Mouse (Mus musculus) kidney, embryonic 15.5 days (tissue): ENCODE results near the gene Apopt1. TPM values are rescaled to one million over a fixed set of nuclear protein-coding genes. Genes with fewer than 3 reads are reported as not detected.
A peak's percentile ranks its signal among the peaks of the same experiment; 100 is the strongest.

Experiments
- ATAC-seq: fragments of 200-750 bp; cut with Nextera tagmentation; replicated peaks from 2 replicates; pipeline ENCODE4 v1.8.0; 2017; ENCODE audit warnings: moderate TSS enrichment; ENCODE audit not compliant: low FRiP score
- H3K27ac ChIP-seq: fragments of 300-500 bp; sonication (generic); 2 replicates; pipeline ENCODE4 v1.5.1; 2015; ENCODE audit warnings: mild to moderate bottlenecking, inconsistent platforms
- H3K27me3 ChIP-seq: fragments of 300-500 bp; sonication (generic); 2 replicates; pipeline ENCODE4 v1.6.1; 2015; ENCODE audit warnings: inconsistent platforms
- H3K36me3 ChIP-seq: fragments of 300-500 bp; sonication (generic); 2 replicates; pipeline ENCODE4 v1.6.1; 2015; ENCODE audit warnings: inconsistent platforms
- H3K4me1 ChIP-seq: fragments of 300-500 bp; sonication (generic); 2 replicates; pipeline ENCODE4 v1.6.1; 2015; ENCODE audit warnings: inconsistent platforms
- H3K4me2 ChIP-seq: fragments of 300-500 bp; sonication (generic); 2 replicates; pipeline ENCODE4 v1.6.1; 2015; ENCODE audit warnings: moderate library complexity, mild to moderate bottlenecking, inconsistent platforms
- H3K4me3 ChIP-seq: fragments of 300-500 bp; sonication (generic); replicated peaks from 2 replicates; pipeline ENCODE4 v1.5.1; 2015; ENCODE audit warnings: mild to moderate bottlenecking, inconsistent platforms
- H3K9ac ChIP-seq: fragments of 300-500 bp; sonication (generic); 2 replicates; pipeline ENCODE4 v1.6.1; 2015; ENCODE audit warnings: mild to moderate bottlenecking, inconsistent platforms
- H3K9me3 ChIP-seq: fragments of 300-500 bp; sonication (generic); replicated peaks from 2 replicates; pipeline ENCODE4 v1.6.1; 2016; ENCODE audit warnings: inconsistent platforms
- WGBS: fragments of 180-500 bp; shearing (Covaris S2); methylation state at CpG from one replicate; pipeline ENCODE4 v1.1.7; 2015; ENCODE audit warnings: mixed read lengths; 5-methylcytosine and 5-hydroxymethylcytosine counted together
- polyA plus RNA-seq: library from polyadenylated mRNA; unstranded; fragments of >200 nt; fragmentation: Nextera tagmentation; extraction: Ambion mirVana; gene quantifications from 2 replicates; pipeline ENCODE4 v1.2.1, GENCODE M21; 2015

The Apopt1 gene
- polyA plus RNA-seq, 1 experiment from 2014 or later: 57.4 TPM

DNA sequence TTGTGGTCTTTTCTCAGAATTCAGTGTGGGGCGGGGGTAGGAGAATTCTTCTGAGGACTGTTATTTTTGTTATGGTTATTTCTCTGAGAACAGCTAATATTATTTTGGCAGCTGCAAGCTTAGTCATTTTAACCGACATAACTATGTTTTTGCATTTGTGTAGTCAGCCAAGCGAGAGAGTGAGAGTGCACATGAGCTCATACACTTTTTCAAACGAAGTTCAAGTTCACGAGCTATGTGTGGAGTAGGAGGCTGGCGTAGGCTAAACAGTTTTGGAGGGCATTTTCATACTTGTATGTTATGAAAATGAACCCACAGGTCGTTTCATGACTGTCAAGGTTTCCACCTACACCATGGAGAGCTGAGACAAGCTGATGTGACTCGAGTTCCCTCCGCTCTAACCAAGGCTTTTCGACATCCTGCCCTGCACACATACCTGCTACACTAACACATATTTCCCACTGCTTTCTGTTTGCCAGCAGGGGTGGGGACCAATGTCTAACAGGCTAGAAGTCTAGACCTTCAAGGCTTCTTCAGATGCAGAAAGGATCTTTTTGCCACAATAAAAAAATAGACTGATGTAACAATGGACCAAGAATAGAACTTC, 55.4 kb downstream of the Apopt1 start:
- H3K27ac ChIP-seq: no peak overlapping the region
- no peak for ATAC-seq
- H3K4me1 ChIP-seq: peaks cover 39% of the 10 kb centered on the region
- no peak overlapping the region for H3K9ac ChIP-seq
- H3K4me3 ChIP-seq: no peak overlapping the region
- H3K36me3 ChIP-seq: peaks cover 23% of the 10 kb centered on the region
- no peak overlapping the region for H3K4me2 ChIP-seq
- H3K27me3 ChIP-seq: no peaks in the 10 kb centered on the region
- no peaks in the 10 kb centered on the region for H3K9me3 ChIP-seq
- 86% methylated on average over 10 of the region's 10 CpGs for WGBS

GRCm38 (mm10) chr12:111769306-111769705, 56.2 kb downstream of the Apopt1 start:
- WGBS: 33% methylated on average over 10 of the region's 10 CpGs
- no peak for ATAC-seq
- peaks cover 39% of the 10 kb centered on the region for H3K4me1 ChIP-seq
- H3K27ac ChIP-seq: peak overlapping the region; percentile 45
- peaks cover 30% of the 10 kb centered on the region for H3K36me3 ChIP-seq
- H3K27me3 ChIP-seq: no peaks in the 10 kb centered on the region
- no peaks in the 10 kb centered on the region for H3K9me3 ChIP-seq
- no peak overlapping the region for H3K4me3 ChIP-seq
- H3K4me2 ChIP-seq: no peak overlapping the region
- no peak overlapping the region for H3K9ac ChIP-seq

DNA sequence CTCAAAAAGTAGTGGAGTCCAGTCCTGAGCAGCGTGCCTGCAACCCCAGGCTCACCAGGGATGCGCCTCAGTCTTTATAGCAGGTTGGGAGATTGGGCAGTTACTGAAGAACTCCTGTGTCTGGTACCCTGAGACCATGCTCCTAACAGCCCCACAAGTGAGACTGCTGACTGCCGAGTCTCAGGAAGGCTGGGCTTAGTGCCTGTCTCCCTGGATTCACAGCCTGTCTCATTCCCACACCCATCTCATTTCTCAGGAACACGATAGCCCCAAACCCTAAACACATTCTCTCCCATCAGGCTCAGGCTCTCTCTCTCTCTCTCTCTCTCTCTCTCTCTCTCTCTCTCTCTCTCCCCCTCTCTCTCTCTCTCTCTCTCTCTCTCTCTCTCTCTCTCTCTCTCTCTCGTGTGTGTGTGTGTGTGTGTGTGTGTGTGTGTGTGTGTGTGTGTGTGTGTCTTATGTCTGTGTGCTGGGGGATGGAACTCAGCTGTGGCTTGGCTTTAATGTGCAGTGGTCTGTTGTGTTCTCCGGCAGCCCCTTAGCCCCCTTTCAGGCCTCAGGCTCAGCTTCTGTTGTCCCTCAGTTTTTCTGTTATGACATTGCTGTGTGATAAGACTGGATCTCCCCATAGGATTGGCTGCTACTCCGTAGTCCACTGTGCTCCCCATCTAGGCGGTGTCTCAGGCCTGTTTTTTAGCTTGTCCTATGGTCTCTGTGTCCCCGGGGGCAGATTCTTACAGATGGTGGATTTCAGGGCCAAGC, 56.9 kb downstream of the Apopt1 start:
- H3K27me3 ChIP-seq: no peaks in the 10 kb centered on the region
- peaks cover 37% of the 10 kb centered on the region for H3K36me3 ChIP-seq
- no peak overlapping the region for H3K9ac ChIP-seq
- 60% methylated on average over 8 of the region's 9 CpGs for WGBS
- H3K9me3 ChIP-seq: no peaks in the 10 kb centered on the region
- peaks cover 39% of the 10 kb centered on the region for H3K4me1 ChIP-seq
- no peak for ATAC-seq
- H3K4me3 ChIP-seq: no peak overlapping the region
- peak overlapping the region; percentile 45 for H3K27ac ChIP-seq
- H3K4me2 ChIP-seq: no peak overlapping the region

DNA sequence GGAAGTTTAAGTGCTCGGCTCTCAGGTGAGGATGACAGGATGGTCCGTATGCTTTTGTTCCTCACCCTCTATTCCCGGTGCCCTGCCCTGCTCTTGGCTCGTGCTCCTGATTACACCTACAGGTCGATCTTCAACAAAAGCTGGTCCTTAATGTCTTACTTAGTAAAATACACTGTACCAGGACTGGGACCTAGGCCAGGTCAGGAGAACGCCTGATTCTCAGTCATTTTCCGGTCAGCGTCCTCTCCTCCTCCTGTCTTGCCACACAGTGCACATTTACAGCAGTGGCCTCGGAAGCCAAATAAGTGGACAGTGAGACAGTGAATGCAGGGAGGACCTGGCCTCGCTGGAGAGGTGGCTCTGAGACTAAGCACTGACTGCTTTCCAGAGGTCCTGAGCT, 57.6 kb downstream of the Apopt1 start:
- WGBS: 83% methylated on average over 10 of the region's 10 CpGs
- no peak overlapping the region for H3K9ac ChIP-seq
- ATAC-seq: no peak
- H3K4me3 ChIP-seq: no peak overlapping the region
- H3K9me3 ChIP-seq: no peaks in the 10 kb centered on the region
- H3K27me3 ChIP-seq: no peaks in the 10 kb centered on the region
- no peak overlapping the region for H3K4me2 ChIP-seq
- H3K27ac ChIP-seq: 0 out of 2 replicates have a peak overlapping the region, but pooled peaks have one; percentile 32
- peaks cover 36% of the 10 kb centered on the region for H3K4me1 ChIP-seq
- peaks cover 43% of the 10 kb centered on the region for H3K36me3 ChIP-seq

GRCm38 (mm10) chr12:111774156-111774555, 61.1 kb downstream of the Apopt1 start:
- 79% methylated on average over 16 of the region's 16 CpGs for WGBS
- no peak for ATAC-seq
- no peaks in the 10 kb centered on the region for H3K9me3 ChIP-seq

DNA sequence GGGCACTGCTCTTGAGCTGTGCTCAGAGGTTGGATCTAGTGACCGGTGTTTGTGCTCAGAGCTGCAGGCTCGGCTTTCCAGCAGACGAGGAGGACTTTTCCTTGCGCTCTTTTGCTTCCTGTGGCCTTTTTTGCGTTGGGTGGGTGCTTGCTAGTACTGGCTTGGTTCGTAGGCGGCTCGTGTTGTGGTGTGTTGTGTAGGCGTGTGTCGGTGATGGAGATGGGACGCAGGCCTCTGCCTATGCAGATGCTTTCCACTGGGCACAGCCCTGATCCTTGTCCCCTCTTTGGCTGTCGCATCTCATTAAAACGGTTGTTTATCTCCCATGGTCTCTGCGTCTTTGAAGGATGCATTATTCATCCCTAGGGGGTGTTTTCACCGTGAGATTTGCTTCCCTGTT, 61.8 kb downstream of the Apopt1 start:
- no peak overlapping the region for H3K27ac ChIP-seq
- WGBS: 82% methylated on average over 15 of the region's 15 CpGs
- H3K4me3 ChIP-seq: no peak overlapping the region
- no peak overlapping the region for H3K9ac ChIP-seq
- peaks cover 3% of the 10 kb centered on the region for H3K4me1 ChIP-seq
- no peak overlapping the region for H3K4me2 ChIP-seq
- H3K27me3 ChIP-seq: no peaks in the 10 kb centered on the region
- H3K9me3 ChIP-seq: no peaks in the 10 kb centered on the region
- H3K36me3 ChIP-seq: peaks cover 85% of the 10 kb centered on the region
- ATAC-seq: no peak

More at GRCm38 (mm10) chr12:111774156-111774555, 61.1 kb downstream of the Apopt1 start:
- Histone ChIP-seq H3K27me3 (no peaks in the 10 kb centered on the region), H3K36me3 (peaks cover 78% of the 10 kb centered on the region), H3K27ac (no peak overlapping the region), H3K4me1 (peaks cover 10% of the 10 kb centered on the region), H3K4me3 (no peak overlapping the region), H3K9ac (no peak overlapping the region), H3K4me2 (no peak overlapping the region)

DNA sequence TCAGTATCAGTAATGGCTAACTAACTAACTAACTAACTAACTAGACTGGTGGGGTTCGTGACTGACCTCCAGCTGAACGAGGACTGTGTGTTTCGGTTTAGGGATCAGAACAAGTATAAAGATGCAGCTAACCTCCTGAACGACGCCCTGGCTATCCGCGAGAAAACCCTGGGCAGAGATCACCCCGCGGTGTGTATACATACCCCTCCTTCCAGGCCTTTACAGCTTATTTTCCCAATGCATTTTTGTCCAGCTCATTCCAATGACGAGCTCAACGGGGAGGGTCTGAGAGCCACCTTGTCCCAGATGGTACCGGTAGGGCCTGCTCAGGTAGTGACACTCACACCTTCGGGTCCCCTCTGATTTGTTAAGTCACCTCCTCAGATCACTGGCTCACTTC, 64.9 kb downstream of the Apopt1 start:
- Histone ChIP-seq H3K4me1 (no peaks in the 10 kb centered on the region; the same call in 1 of the 2 replicates), H3K27me3 (no peaks in the 10 kb centered on the region), H3K4me3 (no peak overlapping the region), H3K9me3 (no peaks in the 10 kb centered on the region), H3K36me3 (peaks cover 98% of the 10 kb centered on the region), H3K4me2 (no peak overlapping the region), H3K27ac (peak overlapping the region; percentile 14; the same call in 1 of the 2 replicates), H3K9ac (no peak overlapping the region)
- no peak; the same call in 1 of the 2 replicates for ATAC-seq
- 87% methylated on average over 13 of the region's 13 CpGs for WGBS

GRCm38 (mm10) chr12:111779544-111779943, 66.5 kb downstream of the Apopt1 start:
- Histone ChIP-seq H3K36me3 (peaks cover 97% of the 10 kb centered on the region), H3K4me2 (no peak overlapping the region), H3K4me3 (no peak overlapping the region), H3K9ac (no peak overlapping the region), H3K9me3 (no peaks in the 10 kb centered on the region), H3K4me1 (no peaks in the 10 kb centered on the region; the same call in 1 of the 2 replicates), H3K27ac (no peak overlapping the region), H3K27me3 (no peaks in the 10 kb centered on the region)
- no peak for ATAC-seq
- 93% methylated on average over 1 of the region's 1 CpGs for WGBS

- H3K4me1 ChIP-seq: no peaks in the 10 kb centered on the region
- no peak overlapping the region for H3K4me2 ChIP-seq
- no peak overlapping the region for H3K4me3 ChIP-seq
- no peak for ATAC-seq
- H3K9ac ChIP-seq: no peak overlapping the region
- WGBS: 68% methylated on average over 15 of the region's 15 CpGs
- no peak overlapping the region for H3K27ac ChIP-seq
- H3K36me3 ChIP-seq: peaks cover 97% of the 10 kb centered on the region
- H3K27me3 ChIP-seq: no peaks in the 10 kb centered on the region
- H3K9me3 ChIP-seq: no peaks in the 10 kb centered on the region
Observed at GRCm38 (mm10) chr12:111785174-111785573, 72.1 kb downstream of the Apopt1 start.

DNA sequence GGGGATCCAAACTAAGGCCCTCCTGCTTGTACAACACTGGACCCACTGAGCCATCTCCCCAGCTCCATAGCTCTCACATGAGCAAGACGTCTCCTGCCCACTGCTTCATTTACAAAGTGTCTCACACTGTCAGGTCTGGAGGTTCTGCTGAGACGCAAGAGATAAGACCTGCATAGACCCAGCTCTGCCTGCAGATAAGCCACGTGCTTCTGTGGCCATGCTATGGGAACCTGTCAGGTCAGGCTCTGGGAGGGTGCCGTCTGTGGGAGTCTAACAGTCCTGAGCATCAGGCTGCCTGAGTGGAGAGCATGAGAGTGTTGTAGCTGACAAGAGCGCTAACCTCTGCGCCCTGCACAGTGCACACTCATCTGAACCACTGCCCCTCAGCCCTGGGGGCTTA, 74.0 kb downstream of the Apopt1 start:
- WGBS: 93% methylated on average over 6 of the region's 6 CpGs
- no peak overlapping the region for H3K4me2 ChIP-seq
- H3K4me3 ChIP-seq: no peak overlapping the region
- no peak overlapping the region for H3K27ac ChIP-seq
- no peak for ATAC-seq
- H3K36me3 ChIP-seq: peaks cover 97% of the 10 kb centered on the region
- no peaks in the 10 kb centered on the region for H3K4me1 ChIP-seq
- no peak overlapping the region for H3K9ac ChIP-seq
- H3K9me3 ChIP-seq: no peaks in the 10 kb centered on the region
- H3K27me3 ChIP-seq: no peaks in the 10 kb centered on the region

GRCm38 (mm10) chr12:111790090-111790489, 77.0 kb downstream of the Apopt1 start:
- Histone ChIP-seq H3K27ac (peak overlapping the region; percentile 75), H3K9me3 (no peaks in the 10 kb centered on the region), H3K36me3 (peaks cover 99% of the 10 kb centered on the region), H3K4me2 (no peak overlapping the region), H3K27me3 (no peaks in the 10 kb centered on the region), H3K4me1 (0 out of 2 replicates have a peak, but pooled peaks cover 3% of the 10 kb centered on the region), H3K4me3 (no peak overlapping the region), H3K9ac (no peak overlapping the region)
- peak; percentile 83 for ATAC-seq
- WGBS: 84% methylated on average over 5 of the region's 5 CpGs

DNA sequence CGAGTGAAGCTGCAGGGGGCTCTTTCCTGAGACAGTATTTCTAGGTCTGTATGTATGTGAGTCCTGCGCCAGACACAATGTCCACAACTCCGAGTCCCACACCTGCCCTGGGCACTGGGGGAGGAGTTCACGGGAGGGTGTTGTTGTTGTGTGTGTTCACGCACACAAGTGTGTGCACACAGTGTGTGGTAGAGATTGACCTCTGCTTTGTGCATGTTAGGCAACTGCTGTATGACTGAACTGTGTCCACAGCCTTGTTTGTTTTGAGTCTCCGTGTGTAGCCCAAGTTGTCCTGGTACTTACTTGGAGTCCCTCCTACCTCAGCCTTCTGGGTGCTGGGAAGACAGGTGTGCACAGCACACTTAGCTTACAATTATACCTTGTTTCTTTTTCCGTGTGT, 77.6 kb downstream of the Apopt1 start:
- Histone ChIP-seq H3K27ac (peak overlapping the region; percentile 75), H3K9me3 (no peaks in the 10 kb centered on the region), H3K9ac (no peak overlapping the region), H3K27me3 (no peaks in the 10 kb centered on the region), H3K4me3 (no peak overlapping the region), H3K4me1 (0 out of 2 replicates have a peak, but pooled peaks cover 3% of the 10 kb centered on the region), H3K36me3 (peaks cover 99% of the 10 kb centered on the region), H3K4me2 (no peak overlapping the region)
- ATAC-seq: no peak
- 90% methylated on average over 7 of the region's 7 CpGs for WGBS
